Mouse (Mus musculus) kidney, adult 2 months (tissue): ENCODE results near the gene Vps33a.

Experiments
- CTCF ChIP-seq: fragments of 200-500 bp; conservative IDR thresholded peaks from 2 replicates; pipeline ENCODE4 v1.5.1; 2011; ENCODE audit warnings: low read depth, mild to moderate bottlenecking, control low read depth, low read length, moderate library complexity, mixed read lengths; ENCODE audit not compliant: insufficient read depth, insufficient read length
- POLR2A ChIP-seq: fragments of 200-500 bp; IDR thresholded peaks from one replicate; pipeline ENCODE4 v1.6.1; 2011; ENCODE audit warnings: low read depth, low read length, control low read depth

GRCm38 (mm10) chr5:123512102-123512501 lies 60.7 kb downstream of the Vps33a start:
- TF ChIP-seq POLR2A (no peak), CTCF (no peak)
